Mouse (Mus musculus) heart, embryonic 15.5 days (tissue): Measurements from ENCODE around the gene Vash2. TPM values are rescaled to one million over a fixed set of nuclear protein-coding genes. Genes with fewer than 3 reads are reported as not detected.

Source experiments
- ATAC-seq: fragments of 200-750 bp; cut with Nextera tagmentation; replicated peaks from 2 replicates; pipeline ENCODE4 v1.8.0; 2017; ENCODE audit warnings: low read depth, moderate TSS enrichment; ENCODE audit not compliant: insufficient number of reproducible peaks, insufficient read depth, low FRiP score
- H3K27ac ChIP-seq: fragments of 300-500 bp; sonication (generic); 2 replicates; pipeline ENCODE4 v1.5.1; 2015; ENCODE audit warnings: mild to moderate bottlenecking, inconsistent platforms
- H3K27me3 ChIP-seq: fragments of 300-500 bp; sonication (generic); 2 replicates; pipeline ENCODE4 v1.6.1; 2015; ENCODE audit warnings: inconsistent platforms
- H3K36me3 ChIP-seq: fragments of 300-500 bp; sonication (generic); 2 replicates; pipeline ENCODE4 v1.6.1; 2015; ENCODE audit warnings: mild to moderate bottlenecking, inconsistent platforms
- H3K4me1 ChIP-seq: fragments of 300-500 bp; sonication (generic); replicated peaks from 2 replicates; pipeline ENCODE4 v1.6.1; 2015; ENCODE audit warnings: inconsistent platforms
- H3K4me2 ChIP-seq: fragments of 300-500 bp; sonication (generic); 2 replicates; pipeline ENCODE4 v1.6.1; 2015; ENCODE audit warnings: inconsistent platforms, mild to moderate bottlenecking, moderate library complexity
- H3K4me3 ChIP-seq: fragments of 300-500 bp; sonication (generic); 2 replicates; pipeline ENCODE4 v1.5.1; 2015; ENCODE audit warnings: mild to moderate bottlenecking, inconsistent platforms
- H3K9ac ChIP-seq: fragments of 300-500 bp; sonication (generic); 2 replicates; pipeline ENCODE4 v1.6.1; 2015; ENCODE audit warnings: mild to moderate bottlenecking, inconsistent platforms
- H3K9me3 ChIP-seq: fragments of 300-500 bp; sonication (generic); replicated peaks from 2 replicates; pipeline ENCODE4 v1.6.1; 2016; ENCODE audit warnings: inconsistent platforms
- WGBS: fragments of 180-500 bp; shearing (Covaris S2); methylation state at CpG from one replicate; pipeline ENCODE4 v1.1.7; 2015; ENCODE audit warnings: mixed read lengths; 5-methylcytosine and 5-hydroxymethylcytosine counted together
- polyA plus RNA-seq: library from polyadenylated mRNA; unstranded; fragments of >200 nt; fragmentation: Nextera tagmentation; extraction: Ambion mirVana; gene quantifications from 2 replicates; pipeline ENCODE4 v1.2.1, GENCODE M21; 2015

Vash2 gene
- polyA plus RNA-seq, 1 experiment from 2014 or later, result 45.9 TPM

GRCm38 (mm10) chr1:190974191-190974590 is 4.9 kb downstream of the Vash2 start:
- WGBS, result 86% methylated on average over 8 of the region's 8 CpGs
- peaks cover 21% of the 10 kb centered on the region for H3K36me3 ChIP-seq
- no peaks in the 10 kb centered on the region for H3K9me3 ChIP-seq
- H3K27me3 ChIP-seq, result no peaks in the 10 kb centered on the region
- peaks cover 73% of the 10 kb centered on the region for H3K4me1 ChIP-seq
- no peak overlapping the region for H3K9ac ChIP-seq
- no peak for ATAC-seq
- H3K4me3 ChIP-seq, result no peak overlapping the region
- peak overlapping the region; percentile 60 for H3K27ac ChIP-seq
- H3K4me2 ChIP-seq, result no peak overlapping the region

DNA sequence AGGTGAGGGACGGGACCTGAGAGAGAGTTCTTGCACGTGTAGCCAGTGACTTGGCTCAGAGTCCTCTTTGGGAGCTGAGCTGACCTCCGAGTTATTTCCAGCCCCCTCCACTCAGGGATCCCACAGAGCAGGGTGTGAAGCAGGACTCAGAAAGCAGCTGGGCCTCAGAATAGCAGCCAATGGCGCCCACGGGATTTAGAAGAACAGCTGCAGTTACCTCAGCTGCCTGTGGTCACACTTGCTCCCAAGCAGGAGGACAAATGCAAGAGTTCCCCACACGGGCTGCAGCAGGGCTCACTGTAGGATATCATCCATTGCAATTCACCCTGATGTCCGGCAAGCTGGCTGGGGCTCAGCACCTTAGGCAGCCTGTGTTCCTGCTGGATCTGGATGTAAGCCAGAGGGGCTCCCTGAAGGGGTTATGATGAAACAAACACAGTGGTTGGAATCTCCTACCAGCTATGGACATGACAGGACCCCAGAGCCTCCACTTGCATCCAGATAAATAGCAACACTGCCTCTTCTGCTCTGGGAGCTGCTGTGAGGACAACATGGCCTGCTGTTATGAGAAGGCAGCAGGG is 6.4 kb downstream of the Vash2 start:
- H3K4me2 ChIP-seq, result peak overlapping the region; percentile 29
- peak; percentile 63 for ATAC-seq
- H3K4me3 ChIP-seq, result no peak overlapping the region
- H3K9me3 ChIP-seq, result no peaks in the 10 kb centered on the region
- peak overlapping the region; percentile 90 for H3K27ac ChIP-seq
- WGBS, result 24% methylated on average over 7 of the region's 7 CpGs
- H3K36me3 ChIP-seq, result peaks cover 27% of the 10 kb centered on the region
- H3K27me3 ChIP-seq, result no peaks in the 10 kb centered on the region
- peaks cover 73% of the 10 kb centered on the region for H3K4me1 ChIP-seq
- H3K9ac ChIP-seq, result peak overlapping the region; percentile 24; the same call in 1 of the 2 replicates

DNA sequence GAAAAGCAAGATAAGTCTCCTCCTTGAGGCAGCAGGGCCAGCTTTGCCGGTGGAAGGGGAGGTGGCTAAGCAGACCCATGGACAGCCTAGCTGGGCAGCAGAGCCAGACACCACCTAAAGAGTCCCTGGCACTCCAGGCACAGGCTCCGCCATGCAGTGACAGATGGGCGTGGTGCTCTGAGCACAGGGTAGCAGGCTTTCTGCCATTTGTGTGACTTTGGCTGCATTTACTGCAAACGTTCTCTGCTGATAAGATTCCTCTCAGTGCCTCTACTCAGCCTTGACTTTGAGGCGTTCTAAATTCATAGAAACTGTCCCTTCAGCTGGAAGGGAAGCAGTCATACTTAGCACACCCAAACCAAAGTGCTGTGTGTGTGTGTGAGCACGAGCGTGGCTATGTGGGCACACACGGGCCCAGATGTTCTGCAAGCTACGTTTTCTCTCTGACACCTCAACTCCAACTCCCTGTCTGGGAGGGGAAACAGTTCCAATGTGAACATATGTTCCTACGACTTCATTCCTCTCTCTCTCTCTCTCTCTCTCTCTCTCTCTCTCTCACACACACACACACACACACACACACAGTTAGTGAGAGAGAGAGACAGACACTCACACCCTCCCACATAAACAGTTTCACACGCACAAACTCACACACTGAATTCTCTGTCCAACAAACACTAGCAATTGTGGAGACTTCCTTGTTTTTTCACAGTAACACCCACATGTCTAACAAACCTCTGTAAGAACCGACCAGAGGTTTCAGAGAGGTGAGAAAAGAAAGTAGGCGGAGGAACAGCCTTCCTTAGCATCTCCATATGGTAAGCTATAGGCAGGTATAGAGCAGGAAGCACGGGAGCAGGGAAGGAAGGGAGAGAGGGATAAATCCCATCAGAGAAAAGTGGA is 7.1 kb downstream of the Vash2 start:
- 53% methylated on average over 14 of the region's 14 CpGs for WGBS
- peak overlapping the region; percentile 29; the same call in 1 of the 2 replicates for H3K4me2 ChIP-seq
- peak overlapping the region; percentile 90 for H3K27ac ChIP-seq
- no peak overlapping the region for H3K4me3 ChIP-seq
- H3K9me3 ChIP-seq, result no peaks in the 10 kb centered on the region
- peaks cover 66% of the 10 kb centered on the region for H3K4me1 ChIP-seq
- no peaks in the 10 kb centered on the region for H3K27me3 ChIP-seq
- H3K36me3 ChIP-seq, result peaks cover 27% of the 10 kb centered on the region
- ATAC-seq, result 0 out of 2 replicates have a peak, but pooled peaks have one; percentile 19
- H3K9ac ChIP-seq, result peak overlapping the region; percentile 24; the same call in 1 of the 2 replicates

- no peak overlapping the region for H3K27ac ChIP-seq
- H3K27me3 ChIP-seq, result no peaks in the 10 kb centered on the region
- ATAC-seq, result no peak
- H3K4me3 ChIP-seq, result no peak overlapping the region
- no peak overlapping the region for H3K4me2 ChIP-seq
- no peaks in the 10 kb centered on the region for H3K9me3 ChIP-seq
- peaks cover 56% of the 10 kb centered on the region for H3K4me1 ChIP-seq
- H3K36me3 ChIP-seq, result peaks cover 20% of the 10 kb centered on the region
- WGBS, result 88% methylated on average over 7 of the region's 7 CpGs
- H3K9ac ChIP-seq, result no peak overlapping the region
Observed at GRCm38 (mm10) chr1:190968010-190968409, 11.1 kb downstream of the Vash2 start.

GRCm38 (mm10) chr1:190964992-190965780 is 13.9 kb downstream of the Vash2 start:
- ATAC-seq, result peak; percentile 51
- H3K4me2 ChIP-seq, result no peak overlapping the region
- no peak overlapping the region for H3K4me3 ChIP-seq
- peaks cover 38% of the 10 kb centered on the region for H3K4me1 ChIP-seq
- H3K9me3 ChIP-seq, result no peaks in the 10 kb centered on the region
- H3K27me3 ChIP-seq, result no peaks in the 10 kb centered on the region
- WGBS, result 41% methylated on average over 15 of the region's 15 CpGs
- peaks cover 41% of the 10 kb centered on the region for H3K36me3 ChIP-seq
- H3K9ac ChIP-seq, result no peak overlapping the region
- H3K27ac ChIP-seq, result peak overlapping the region; percentile 88

- no peak overlapping the region for H3K4me2 ChIP-seq
- no peak for ATAC-seq
- H3K36me3 ChIP-seq, result peaks cover 35% of the 10 kb centered on the region
- H3K4me1 ChIP-seq, result peaks cover 37% of the 10 kb centered on the region
- no peak overlapping the region for H3K4me3 ChIP-seq
- H3K27me3 ChIP-seq, result no peaks in the 10 kb centered on the region
- WGBS, result 94% methylated on average over 3 of the region's 3 CpGs
- H3K27ac ChIP-seq, result no peak overlapping the region
- no peak overlapping the region for H3K9ac ChIP-seq
- no peaks in the 10 kb centered on the region for H3K9me3 ChIP-seq
Observed at GRCm38 (mm10) chr1:190962760-190963159, 16.3 kb downstream of the Vash2 start.

- no peak overlapping the region for H3K4me2 ChIP-seq
- H3K27ac ChIP-seq, result peak overlapping the region; percentile 41
- no peaks in the 10 kb centered on the region for H3K9me3 ChIP-seq
- H3K4me3 ChIP-seq, result no peak overlapping the region
- H3K36me3 ChIP-seq, result peaks cover 53% of the 10 kb centered on the region
- no peaks in the 10 kb centered on the region for H3K27me3 ChIP-seq
- no peak overlapping the region for H3K9ac ChIP-seq
- no peak; the same call in 1 of the 2 replicates for ATAC-seq
- H3K4me1 ChIP-seq, result peaks cover 27% of the 10 kb centered on the region
- 31% methylated on average over 5 of the region's 5 CpGs for WGBS
Observed at GRCm38 (mm10) chr1:190958821-190959220, 20.3 kb downstream of the Vash2 start.

DNA sequence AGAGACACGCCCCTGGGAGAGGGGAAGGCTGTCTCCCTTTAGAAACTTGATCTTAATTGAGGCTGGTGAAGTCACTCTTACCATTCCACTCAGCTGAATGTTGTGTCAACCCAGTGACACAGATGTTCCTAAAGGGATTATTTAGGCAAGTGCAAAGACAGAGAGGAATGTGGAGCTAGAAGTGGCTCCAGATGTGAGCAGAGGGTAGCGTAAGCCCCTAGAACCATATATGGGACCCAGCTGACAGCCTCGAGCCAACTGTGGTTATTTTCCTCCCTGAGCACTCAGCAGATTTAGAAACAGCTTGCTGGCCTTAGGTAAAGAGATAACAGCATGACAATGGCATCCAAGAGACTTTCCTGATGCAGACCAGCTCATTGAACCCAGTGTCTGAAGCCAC is 26.1 kb downstream of the Vash2 start:
- H3K4me1 ChIP-seq, result peaks cover 28% of the 10 kb centered on the region
- H3K9ac ChIP-seq, result no peak overlapping the region
- H3K27ac ChIP-seq, result peak overlapping the region; percentile 91
- no peaks in the 10 kb centered on the region for H3K9me3 ChIP-seq
- peaks cover 47% of the 10 kb centered on the region for H3K36me3 ChIP-seq
- no peaks in the 10 kb centered on the region for H3K27me3 ChIP-seq
- H3K4me3 ChIP-seq, result no peak overlapping the region
- 40% methylated on average over 3 of the region's 3 CpGs for WGBS
- peak; percentile 84 for ATAC-seq
- H3K4me2 ChIP-seq, result no peak overlapping the region

DNA sequence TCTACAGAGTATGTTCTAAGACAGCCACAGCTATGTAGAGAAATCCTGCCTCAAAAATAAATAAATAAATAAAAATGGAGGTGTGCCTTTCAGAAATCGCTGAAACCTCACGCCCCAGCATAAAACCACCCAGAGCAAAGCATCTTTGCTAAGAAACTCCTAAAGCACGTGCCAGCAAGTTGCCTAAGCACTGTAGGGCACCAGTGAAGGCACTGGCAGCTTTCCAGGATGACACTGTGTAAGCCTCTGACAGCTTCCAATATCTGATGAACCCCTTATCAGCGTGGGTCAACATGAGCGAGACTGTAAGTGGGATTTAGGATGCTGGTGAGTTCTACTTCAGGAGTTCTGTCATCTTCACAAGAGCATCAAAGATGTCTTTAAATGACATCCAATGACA is 28.1 kb downstream of the Vash2 start:
- Histone ChIP-seq H3K27ac (no peak overlapping the region), H3K9ac (no peak overlapping the region), H3K4me1 (peaks cover 28% of the 10 kb centered on the region), H3K4me2 (no peak overlapping the region), H3K27me3 (no peaks in the 10 kb centered on the region), H3K4me3 (no peak overlapping the region), H3K9me3 (no peaks in the 10 kb centered on the region), H3K36me3 (peaks cover 45% of the 10 kb centered on the region)
- no peak for ATAC-seq
- WGBS, result 61% methylated on average over 5 of the region's 5 CpGs

DNA sequence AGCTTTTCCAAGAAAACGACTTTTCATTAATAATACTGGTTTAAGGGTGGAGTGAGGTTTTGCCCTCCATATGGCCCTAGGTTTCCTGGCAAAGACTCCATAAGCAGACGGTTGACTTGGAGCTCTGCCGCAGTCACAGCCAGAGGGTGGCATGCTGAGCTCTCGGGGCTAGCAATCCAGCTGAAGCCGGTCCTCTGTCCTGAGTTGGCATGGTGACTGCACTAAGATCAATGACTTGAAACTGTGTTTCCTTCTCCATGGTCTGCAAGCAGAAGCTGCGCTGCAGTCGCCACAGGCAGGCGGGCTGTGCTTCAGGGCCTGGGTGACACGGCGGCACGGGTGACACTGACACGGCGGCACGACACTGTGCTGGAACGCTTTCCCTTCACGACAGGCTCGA is 30.2 kb downstream of the Vash2 start:
- Histone ChIP-seq H3K27me3 (no peaks in the 10 kb centered on the region), H3K4me3 (no peak overlapping the region), H3K9ac (no peak overlapping the region), H3K4me2 (no peak overlapping the region), H3K4me1 (peaks cover 13% of the 10 kb centered on the region), H3K36me3 (peaks cover 52% of the 10 kb centered on the region), H3K27ac (no peak overlapping the region), H3K9me3 (no peaks in the 10 kb centered on the region)
- no peak for ATAC-seq
- 80% methylated on average over 17 of the region's 17 CpGs for WGBS

- no peaks in the 10 kb centered on the region for H3K27me3 ChIP-seq
- ATAC-seq, result no peak
- no peaks in the 10 kb centered on the region for H3K9me3 ChIP-seq
- H3K4me2 ChIP-seq, result no peak overlapping the region
- H3K27ac ChIP-seq, result no peak overlapping the region
- peaks cover 56% of the 10 kb centered on the region for H3K36me3 ChIP-seq
- H3K4me3 ChIP-seq, result no peak overlapping the region
- H3K4me1 ChIP-seq, result peaks cover 12% of the 10 kb centered on the region
- 80% methylated on average over 7 of the region's 7 CpGs for WGBS
- H3K9ac ChIP-seq, result no peak overlapping the region
Observed at GRCm38 (mm10) chr1:190948439-190948838, 30.7 kb downstream of the Vash2 start.
